Mouse (Mus musculus): ENCODE data around the gene Kctd20. TPM values are rescaled to one million over a fixed set of nuclear protein-coding genes. Genes with fewer than 3 reads are reported as not detected.

Gene Kctd20
- total RNA-seq (2021): 10 to 100 TPM; 74.0 to 77.4 TPM

DNA sequence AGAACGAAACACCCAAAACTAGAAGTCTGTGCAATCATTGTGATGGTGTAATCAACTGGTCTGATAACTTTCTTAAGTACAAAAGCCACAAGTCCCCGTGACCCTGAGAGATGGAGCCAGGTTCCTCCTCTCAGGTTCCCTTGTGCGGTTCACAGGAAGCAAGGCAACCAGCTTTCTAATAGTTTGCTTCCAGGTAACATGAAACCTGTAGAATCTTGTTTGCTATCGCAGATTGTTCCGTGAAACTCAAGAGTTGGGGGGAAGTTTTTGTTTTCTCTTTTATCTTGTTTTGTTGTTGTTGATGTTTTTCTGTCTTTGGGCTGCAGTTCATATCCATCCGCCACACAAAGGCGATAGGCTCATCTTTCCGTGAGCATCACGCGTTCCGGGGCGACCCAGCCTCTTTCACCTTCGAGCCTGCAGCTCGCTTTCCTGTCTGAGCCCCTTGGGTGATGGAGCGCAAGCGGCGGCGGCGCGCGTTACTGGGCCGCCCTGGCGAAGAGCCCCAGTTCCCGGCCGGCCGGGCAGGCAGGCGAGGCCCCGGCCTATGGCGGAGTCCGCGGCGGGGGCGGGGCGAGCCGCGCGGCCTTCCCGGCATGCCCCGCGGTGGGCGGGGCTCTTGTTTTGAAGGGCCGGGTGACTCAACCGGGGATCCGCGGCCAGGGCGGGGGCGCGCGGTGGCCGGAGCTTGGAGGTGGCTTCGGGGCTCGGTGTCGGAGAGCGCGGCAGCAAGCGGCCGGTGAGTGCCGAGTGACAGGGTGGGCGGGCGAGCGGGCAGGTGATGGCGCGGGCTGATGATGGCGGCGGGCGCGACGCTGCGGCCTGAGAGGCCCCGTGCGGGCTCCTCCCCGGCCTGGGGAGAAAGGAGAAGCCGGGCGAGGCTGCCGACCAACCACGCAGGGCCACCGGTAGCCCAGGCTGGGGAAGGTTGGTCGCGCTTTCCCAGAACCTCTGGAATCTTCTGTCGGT is at the start of gene Kctd20:
Gene Kctd20, plus strand, starts transcription at position 120 of the 969 bp plus-strand sequence.
- intact Hi-C loops (cut with DNase I): no loop called here
- peak; percentile 90 to 92 for DNase-seq (ENCODE audit: low spot score in 2 of 2)

DNA sequence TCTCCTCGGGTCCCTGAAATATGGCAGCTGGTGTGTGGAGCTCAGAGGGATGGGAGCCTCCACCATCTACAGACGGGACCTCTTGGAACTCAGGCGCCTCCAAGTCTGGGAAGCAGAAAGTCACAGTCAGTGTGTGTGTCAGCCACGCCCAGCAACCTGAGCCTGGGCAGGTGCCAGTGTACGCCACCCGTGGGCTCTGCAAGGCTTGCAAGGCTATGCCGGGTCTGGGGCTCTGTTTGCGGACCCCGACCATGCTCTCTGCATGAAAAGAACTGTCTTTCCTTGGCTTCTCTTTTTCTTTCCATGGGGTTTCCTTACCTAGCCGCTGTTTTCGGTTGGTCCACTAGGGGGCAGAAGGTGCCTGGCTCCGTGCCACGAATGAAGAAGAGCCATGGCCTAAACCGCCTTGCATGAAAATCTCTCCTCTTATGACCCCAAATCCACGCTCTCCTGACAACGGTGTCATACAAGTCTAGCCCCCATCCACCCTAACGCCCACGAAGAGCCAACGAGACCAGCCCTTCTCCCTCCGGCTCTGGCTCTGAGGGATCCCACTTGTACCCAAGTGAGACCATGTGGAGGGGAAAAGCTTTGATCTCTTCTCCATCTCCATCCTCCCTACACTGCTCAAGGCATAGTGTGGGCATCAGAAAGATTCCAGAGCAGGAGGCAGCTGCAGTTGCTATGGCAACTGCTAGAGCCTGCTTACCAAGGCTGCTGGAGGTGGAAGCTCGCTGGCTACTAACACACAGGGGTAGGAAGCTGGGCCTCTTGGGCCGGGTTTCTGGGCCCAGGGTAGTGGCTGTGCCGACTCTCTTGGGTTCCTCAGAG is 47.0 kb upstream of the Kctd20 start:
- peak; percentile 71 to 86 for DNase-seq (ENCODE audit: low spot score in 2 of 2)
- intact Hi-C loops (cut with DNase I): loop anchor here (5.0 kb wide), 1 partner anchor 212 kb away; the partner anchor contains the start of genes Mapk14 and Slc26a8

DNA sequence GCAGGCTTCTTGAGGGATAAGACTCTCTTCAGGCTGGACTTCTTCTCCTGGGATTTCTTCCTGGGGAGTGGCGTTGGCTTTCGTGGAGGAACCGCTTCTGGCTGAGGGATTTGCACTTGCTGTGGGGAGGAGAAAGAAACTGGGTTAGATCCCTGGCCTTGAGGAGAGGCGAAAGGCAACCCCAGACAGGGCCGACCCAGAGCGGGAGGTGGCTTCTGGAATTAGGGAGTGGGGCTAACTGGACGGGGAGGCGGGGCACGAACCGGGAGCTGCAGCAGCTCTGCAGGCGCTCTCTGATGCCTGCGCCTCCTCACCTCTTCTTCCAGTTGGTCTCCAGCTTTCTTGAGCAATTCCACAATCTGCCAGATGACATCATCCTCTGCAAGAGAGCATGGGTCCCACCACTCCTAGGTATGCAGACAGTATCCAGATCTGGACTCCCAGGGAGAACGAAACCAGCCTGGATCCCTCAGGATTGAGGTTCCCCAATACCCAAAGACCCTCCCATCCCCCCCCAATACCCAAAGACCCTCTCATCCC is 46.3 kb upstream of the Kctd20 start:
- DNase-seq (ENCODE audit: low spot score in 2 of 2): peak in 1 of 2 experiments; percentile 54
- intact Hi-C loops (cut with DNase I): loop anchor here (5.0 kb wide), 1 partner anchor 213 kb away; the partner anchor contains the start of genes Mapk14 and Slc26a8

DNA sequence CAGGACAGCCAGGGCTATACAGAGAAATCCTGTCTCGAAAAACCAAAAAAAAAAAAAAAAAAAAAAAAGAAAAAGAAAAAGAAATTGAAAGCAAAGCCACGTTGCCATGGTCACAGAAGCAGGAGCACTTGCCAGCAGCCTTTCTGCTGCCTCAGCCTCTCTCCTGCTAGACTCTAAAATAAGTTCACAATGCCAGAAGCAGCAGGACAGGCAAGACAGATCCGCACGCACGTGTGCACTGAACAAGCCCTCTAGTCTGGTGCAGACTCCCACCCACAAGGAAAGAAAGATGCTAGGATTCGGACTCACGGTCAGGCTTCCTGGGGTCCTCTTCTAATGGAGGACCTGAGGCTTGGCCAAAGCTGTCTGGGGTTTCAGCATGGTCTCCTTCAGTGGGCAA is 43.8 kb upstream of the Kctd20 start:
- peak; percentile 65 to 89 for DNase-seq (ENCODE audit: low spot score in 2 of 2)
- intact Hi-C loops (cut with DNase I): loop anchor here (2.0 to 5.0 kb wide), 3 partner anchors 15 to 216 kb away; partner anchors contain the start of genes Mapk14 and Slc26a8

DNA sequence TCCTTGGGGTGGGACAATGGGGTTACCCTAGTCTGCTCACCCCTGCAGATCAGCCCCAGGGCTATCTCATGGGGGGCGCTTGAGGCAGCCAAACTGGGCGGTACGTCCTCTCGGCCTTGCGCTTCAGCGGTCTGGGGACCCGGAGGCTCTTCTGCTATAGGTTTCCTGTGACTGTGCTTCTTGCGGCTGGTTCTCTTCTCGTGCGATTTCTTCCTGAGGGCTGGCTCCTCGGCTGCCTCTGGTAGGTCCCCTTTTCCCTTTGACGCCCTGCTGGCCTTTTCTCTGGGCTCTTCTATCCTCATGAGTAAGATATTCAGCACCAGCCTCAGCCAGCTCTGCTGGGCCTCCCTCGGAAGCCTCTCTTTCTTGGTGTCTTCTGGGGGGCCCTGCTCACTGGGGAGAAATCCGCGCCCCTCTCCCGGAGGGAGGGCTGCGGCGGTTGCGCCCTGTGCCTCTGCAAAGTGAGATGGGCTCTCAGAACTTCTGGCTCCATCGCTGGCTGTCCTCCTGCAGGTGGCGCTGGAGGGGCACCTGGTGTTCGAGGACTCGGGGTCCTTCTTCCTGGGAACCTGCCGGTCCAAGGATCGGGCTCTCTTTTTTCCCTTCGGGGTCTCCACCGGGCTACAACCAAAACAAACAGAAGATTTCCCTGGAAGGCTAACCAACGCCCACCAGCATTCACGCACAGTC is 42.4 kb upstream of the Kctd20 start:
- peak in 1 of 2 experiments; percentile 34 for DNase-seq (ENCODE audit: low spot score in 2 of 2)
- intact Hi-C loops (cut with DNase I): loop anchor here (2.0 to 5.0 kb wide), 2 partner anchors 13 to 217 kb away; partner anchors contain the start of genes Mapk14 and Slc26a8

DNA sequence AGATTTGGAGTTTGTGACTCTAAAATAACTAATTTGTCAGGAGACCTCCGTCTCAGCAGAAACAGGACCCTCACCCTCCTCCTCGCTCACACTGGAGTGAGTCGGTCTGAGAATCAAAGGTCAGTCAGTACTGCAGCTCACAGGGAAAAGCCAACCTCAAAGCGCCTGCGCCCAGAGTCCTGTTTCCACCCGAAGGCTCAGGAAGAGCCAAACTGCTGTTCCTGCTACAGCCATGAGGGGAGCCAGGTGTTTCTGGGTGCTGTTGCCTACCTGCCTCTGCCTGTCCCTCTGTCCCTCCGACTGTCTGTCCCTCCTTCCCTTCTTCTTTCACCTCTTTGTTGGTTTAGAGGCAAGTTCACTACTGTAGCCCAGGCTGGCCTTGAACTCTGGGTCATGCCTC is 41.6 kb upstream of the Kctd20 start:
- DNase-seq (ENCODE audit: low spot score in 2 of 2): no peak
- intact Hi-C loops (cut with DNase I): no loop called here

DNA sequence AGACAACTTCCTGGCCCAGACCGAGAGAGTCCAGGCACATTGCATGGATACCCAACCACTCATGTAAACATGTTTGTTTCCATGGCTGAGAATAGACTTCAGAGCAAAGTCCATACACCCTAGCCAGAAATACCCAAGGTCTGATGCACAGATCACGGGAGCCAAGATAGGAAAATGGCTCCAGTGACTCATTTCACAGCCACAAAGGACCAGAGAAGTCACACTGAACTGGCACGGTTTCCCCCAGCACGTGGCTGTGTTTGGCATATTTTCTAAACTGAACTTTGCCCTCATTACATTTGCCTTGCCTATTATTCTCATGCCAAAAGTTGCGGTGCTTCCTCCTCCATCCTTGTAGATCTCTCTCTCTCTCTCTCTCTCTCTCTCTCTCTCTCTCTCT is 38.5 kb upstream of the Kctd20 start:
- no peak for DNase-seq (ENCODE audit: low spot score in 2 of 2)
- intact Hi-C loops (cut with DNase I): no loop called here

DNA sequence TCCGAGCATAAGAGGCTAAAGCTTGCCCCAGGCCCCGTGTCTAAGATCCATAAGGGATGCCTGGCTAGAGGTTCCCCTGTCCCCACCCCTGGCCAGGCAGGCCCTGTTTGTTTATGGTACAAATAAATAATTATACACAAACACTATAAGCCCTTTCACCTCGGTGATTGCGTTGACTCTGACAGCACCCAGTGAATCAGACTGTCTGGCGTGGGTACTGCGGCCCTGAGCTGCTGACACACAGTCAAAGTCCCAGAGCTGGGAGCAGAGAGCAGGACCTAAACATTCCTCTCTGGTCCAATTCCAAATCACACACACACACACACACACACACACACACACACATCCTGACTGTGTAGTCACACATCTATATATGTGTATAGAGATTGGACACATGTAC is 37.8 kb upstream of the Kctd20 start:
- DNase-seq (ENCODE audit: low spot score in 2 of 2): no peak
- intact Hi-C loops (cut with DNase I): no loop called here

DNA sequence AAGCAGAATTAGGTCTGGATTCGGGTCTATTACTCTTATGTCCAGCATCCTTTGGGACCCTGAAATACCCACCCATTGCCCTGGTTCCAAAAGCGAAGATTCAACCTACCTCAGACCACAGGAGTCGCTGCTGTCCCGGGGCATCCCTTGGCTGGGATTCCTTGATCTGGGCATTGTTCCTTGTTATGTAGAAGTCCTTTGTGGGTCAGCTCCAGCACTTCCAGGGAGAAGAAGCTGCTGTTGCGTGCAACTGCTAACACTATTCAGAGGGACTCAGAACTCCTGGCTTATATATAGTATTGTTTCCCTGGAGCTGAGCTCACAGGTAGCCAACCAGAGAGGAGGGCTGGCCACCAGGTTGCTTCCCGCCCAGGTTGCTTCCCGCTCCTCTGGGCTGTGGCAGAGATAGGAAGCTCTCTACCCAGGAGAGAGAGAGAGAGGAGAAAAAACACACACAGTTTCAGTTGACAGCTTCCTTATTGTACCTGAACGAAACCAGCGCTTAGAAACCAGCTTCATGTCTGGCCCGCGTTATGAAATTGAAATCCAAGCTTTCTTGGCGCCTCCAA is 36.6 kb upstream of the Kctd20 start, which contains the start of gene 4930539E08Rik:
Gene 4930539E08Rik, minus strand, starts transcription at position 265 of the 569 bp plus-strand sequence.
- intact Hi-C loops (cut with DNase I): no loop called here

DNA sequence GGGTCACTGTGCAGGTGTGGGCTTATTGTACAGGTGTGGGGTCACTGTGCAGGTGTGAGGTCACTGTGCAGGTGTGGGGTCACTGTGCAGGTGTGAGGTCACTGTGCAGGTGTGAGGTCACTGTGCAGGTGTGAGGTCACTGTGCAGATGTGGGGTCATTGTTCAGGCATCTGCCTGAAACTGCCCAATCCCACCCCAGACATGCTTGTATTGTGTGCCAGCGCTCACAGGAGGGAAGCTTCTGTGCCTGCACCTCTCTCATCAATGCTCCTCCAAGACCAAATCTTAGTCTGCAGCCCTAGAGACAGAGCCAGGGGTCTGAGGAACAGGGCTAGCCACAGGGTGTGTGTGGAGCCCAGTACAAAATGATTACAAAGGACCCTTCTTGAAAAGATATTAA is 35.2 kb upstream of the Kctd20 start:
- intact Hi-C loops (cut with DNase I): no loop called here
- no peak for DNase-seq (ENCODE audit: low spot score in 2 of 2)

More for the DNA sequence above, 36.6 kb upstream of the Kctd20 start, which contains the start of gene 4930539E08Rik:
- no peak for DNase-seq (ENCODE audit: low spot score in 2 of 2)

DNA sequence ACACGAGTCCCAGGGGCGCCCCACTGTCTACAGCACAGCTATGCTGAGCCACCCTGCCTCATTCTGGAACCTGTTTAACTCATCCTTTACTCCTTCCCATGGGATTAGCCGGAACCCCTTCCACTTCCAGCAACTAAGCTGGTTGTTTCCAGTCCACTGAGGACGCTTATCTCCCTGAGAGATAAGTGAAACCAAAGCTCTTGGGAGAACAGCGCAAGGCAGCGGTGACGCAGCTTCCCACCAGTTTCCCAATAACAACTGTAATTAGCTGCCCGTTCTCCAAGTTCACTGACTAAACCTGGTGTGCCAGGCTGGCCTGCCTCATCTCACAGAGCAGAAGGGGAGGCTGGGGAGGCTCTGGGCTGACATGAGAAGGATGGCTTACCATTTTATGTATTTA is 30.7 kb upstream of the Kctd20 start:
- no peak for DNase-seq (ENCODE audit: low spot score in 2 of 2)
- intact Hi-C loops (cut with DNase I): no loop called here

DNA sequence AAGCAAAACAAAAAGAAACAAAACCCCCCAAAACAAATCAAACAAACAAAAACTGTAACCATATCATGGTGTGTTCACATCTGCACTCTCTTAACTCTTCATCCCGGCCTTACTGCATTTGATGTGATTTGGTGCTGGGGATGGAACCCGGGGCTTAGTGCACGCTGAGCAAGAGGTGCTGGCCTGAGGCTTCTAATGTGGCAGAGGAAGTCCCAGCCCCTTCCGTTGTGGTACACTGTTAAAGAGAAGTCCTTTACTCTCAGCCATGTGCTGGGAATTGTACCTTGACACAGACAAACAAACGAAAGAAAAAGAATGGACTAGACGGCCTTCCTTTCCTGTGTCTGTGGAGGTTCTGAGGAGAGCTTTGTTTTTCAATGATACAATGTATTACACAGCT is 29.7 kb upstream of the Kctd20 start:
- intact Hi-C loops (cut with DNase I): loop anchor here (2.0 kb wide), 1 partner anchor 13 kb away; no protein-coding TSS in a partner anchor
- DNase-seq (ENCODE audit: low spot score in 2 of 2): no peak

DNA sequence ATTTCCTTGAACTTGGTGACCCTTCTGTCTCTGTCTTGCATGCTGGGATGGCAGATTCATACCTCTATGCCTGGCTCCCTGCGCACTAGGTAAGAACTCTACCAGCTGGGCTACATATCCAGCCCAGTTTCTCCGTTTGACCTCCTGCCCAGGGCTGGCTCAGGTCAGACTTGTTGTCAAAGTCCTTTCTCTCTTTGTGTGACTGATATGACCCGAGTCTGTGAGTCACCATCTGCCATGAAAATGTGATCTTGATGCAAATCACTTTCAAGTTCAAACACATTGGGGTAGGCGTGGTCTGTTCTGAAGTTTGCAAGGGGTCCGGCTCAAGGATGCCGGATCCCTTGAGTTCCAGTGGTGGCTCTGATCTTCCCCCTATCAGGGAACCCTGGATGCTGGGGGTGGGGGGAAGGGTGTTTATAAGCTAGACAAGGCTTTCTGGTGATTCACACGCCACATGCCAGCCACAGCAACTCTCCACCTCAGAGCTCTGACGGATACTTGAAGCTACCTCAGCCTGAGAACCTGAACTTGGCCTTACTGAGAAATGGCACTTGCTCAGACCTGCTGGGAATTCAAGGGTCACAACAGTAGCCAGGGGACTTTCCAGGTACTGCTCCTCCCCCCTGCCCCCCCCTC is 26.7 kb upstream of the Kctd20 start:
- intact Hi-C loops (cut with DNase I): loop anchor here (2.0 kb wide), 1 partner anchor 162 kb away; no protein-coding TSS in a partner anchor

DNA sequence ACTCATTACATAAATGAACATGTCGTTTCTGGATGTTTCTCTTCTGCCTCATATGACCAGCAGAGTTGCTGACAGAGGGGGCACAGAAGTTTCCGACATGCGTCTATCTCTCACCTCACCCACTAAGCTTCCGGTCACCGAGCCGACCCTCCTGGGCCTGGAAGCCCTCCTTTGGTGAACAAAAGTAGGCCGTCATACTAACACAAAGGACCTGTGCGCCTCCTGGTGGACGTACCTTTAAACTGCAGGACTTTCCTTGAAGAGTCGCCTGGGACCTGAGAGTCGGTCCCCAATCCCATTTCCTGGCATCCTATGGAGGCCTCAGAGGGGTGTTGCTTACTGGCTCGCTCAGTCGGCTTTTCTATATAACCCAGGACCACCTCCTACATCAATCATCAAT is 25.4 kb upstream of the Kctd20 start:
- DNase-seq (ENCODE audit: low spot score in 2 of 2): peak; percentile 81 to 86

More for the DNA sequence above, 26.7 kb upstream of the Kctd20 start:
- DNase-seq (ENCODE audit: low spot score in 2 of 2): no peak

DNA sequence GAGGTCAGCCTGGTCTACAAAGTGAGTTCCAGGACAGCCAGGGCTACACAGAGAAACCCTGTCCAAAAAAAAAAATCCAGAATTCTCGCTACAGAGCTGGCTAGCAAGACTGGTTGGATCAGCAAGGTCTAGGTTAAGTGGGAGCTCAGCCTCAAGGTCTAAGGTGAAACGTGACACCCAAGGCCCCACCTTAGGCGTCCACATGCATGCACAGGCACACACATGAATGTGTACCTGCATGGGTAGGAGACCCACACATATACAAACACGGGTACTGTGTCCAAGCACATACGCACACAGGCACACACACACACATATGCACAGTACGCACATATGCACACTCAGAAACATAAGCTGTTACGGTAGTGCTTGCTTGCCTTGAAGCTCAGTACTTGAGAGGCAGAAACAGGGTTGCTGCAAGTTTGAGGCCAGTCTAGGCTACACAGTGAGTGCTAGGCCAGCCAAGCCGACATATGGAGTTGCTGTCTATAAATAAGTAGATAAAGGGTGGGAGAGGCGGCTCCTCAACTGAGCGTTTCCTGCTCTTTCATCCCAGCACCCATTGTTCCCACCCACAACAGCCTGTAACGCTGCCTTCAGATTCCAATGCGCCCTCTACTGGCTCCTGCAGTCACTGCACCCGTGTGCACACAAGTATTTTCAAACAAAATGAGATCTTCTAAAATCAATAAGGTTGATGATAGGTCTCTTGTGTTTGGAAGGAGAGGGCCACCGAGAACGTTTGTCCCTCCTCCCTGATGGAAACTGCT is 24.7 kb upstream of the Kctd20 start:
- DNase-seq (ENCODE audit: low spot score in 2 of 2): peak in 1 of 2 experiments; percentile 47
- intact Hi-C loops (cut with DNase I): loop anchor here (1.0 to 2.0 kb wide), 2 partner anchors 44 to 236 kb away; partner anchors contain the start of genes Mapk14 and Slc26a8

More for the DNA sequence above, 25.4 kb upstream of the Kctd20 start:
- intact Hi-C loops (cut with DNase I): loop anchor here (1.0 to 2.0 kb wide), 2 partner anchors 43 to 236 kb away; partner anchors contain the start of genes Mapk14 and Slc26a8

DNA sequence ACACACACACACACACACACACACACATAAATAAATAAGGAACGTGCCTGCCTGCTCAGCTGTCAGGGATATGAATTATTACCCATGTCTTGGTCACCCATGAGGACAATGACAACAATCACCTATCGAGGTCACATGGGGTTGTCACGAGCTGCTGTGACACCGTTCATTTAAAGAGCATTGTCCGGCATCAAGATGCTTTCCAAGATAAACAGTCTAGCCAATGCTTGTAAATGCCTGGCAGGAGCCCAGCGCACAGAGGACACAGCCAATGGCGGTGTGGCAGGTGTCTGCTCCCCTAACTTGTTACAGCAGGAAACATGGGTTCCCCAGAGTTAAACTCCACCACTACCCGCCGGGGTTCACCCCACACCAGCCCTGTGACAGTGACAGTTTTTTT is 23.7 kb upstream of the Kctd20 start:
- intact Hi-C loops (cut with DNase I): no loop called here
- DNase-seq (ENCODE audit: low spot score in 2 of 2): no peak

DNA sequence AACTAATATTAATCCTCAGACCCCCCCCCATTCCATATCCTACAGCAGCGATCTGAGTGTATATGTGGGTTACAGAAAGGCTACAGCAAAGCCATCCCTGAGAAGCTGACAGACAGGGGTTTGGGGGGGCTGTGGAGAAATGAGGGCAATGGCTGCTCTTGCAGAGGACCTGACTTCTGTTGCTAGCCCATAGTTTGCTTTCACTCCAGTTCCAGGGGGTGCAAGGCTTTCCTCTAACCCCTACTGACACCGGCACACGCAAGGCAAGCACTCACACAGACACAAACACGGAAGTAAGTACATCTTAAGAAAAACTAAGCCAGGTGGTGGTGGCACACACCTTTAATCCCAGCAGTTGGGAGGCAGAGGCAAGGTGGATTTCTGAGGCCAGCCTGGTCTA is 22.4 kb upstream of the Kctd20 start:
- intact Hi-C loops (cut with DNase I): no loop called here
- DNase-seq (ENCODE audit: low spot score in 2 of 2): no peak
